Mouse (Mus musculus): ENCODE measurements around the gene Tmem189.

DNA sequence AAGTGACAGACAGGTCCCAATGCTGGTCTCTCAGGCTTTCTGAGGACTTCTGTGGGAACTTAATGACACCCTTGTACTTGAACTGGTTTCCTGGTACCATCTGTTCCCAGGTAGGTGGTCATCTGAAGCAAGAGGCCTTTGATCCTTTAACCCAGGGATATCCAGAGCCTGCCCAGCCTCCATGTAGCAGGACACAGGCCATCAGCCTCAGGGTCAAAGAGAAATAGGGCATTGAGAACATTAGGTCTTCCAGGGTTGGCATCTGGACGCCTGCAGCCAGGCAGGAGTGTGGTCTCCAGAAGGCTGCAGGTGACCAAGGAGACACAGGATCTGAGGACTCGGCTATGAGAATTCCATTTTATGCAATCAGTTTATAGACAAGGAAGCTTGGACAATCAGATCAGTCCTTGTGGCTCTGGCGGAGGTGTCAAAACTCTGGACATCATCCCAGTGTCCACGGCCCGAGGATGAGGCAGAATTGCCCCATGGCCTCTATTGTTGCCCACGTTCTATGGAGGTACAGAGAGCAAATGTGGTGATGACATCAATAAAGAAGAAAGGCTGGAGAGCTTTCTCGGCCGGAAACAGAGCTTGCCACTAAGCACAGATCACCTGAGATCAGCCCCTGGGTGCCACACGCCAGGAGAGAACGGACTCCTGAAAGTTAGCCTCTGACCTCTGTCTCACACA, 34.6 kb downstream of the Tmem189 start:
- no peak for TF ChIP-seq EP300 (IDR thresholded peaks at IDR 0.05; ENCODE audit: low read depth)
- no peak for TF ChIP-seq CTCF (IDR thresholded peaks at IDR 0.05; ENCODE audit: low read depth)

All from heart, postnatal 0 days (tissue).